Comparison of ENCODE assay signal across 15 mouse cellular contexts in genomic region chr5:74893276-74893675, GRCm38 (mm10).
DNase-seq lines count a peak whose midpoint lies in the region.
"Had no signal": no experiment of that assay in that cellular context is flagged by ENCODE, and none has a peak within 500 bp of the region (broad histone marks: within the 10 kb centered on the region; RNA-seq: fewer than 3 reads in every experiment).

No protein-coding gene starts in this region.

- DNase-seq in heart, adult 11 months: peak; percentile 65
- no peak for DNase-seq in heart, adult 8-10 months (ENCODE audit: low spot score)
- peak; percentile 51 for DNase-seq in thymus, postnatal 14 days
- DNase-seq in thymus, postnatal 4 days: peak; percentile 56
- DNase-seq in natural killer cell, adult 2 months (ENCODE audit: low spot score in 2 of 2): no peak
- no peak for DNase-seq in right cerebral cortex, adult 18-20 months
- DNase-seq: adrenal gland, adult 2 months; adrenal gland, postnatal 14 days; cerebellum, adult 11 months; cerebellum, adult 2 months; cerebellum, adult 9-11 months; cerebellum, postnatal 25 days; embryo, embryonic 11 days; gastrocnemius, postnatal 25 days; heart, adult 2 months had no signal

Comparison
In these comparisons a context has a peak if more than half of its experiments do, and no peak if none do; other contexts are left out.
1. DNase-seq: peak in heart, adult 11 months (single experiment), thymus, postnatal 14 days (single experiment) and thymus, postnatal 4 days (single experiment); none in heart, adult 8-10 months (single experiment), natural killer cell, adult 2 months (0 of 2) and right cerebral cortex, adult 18-20 months (single experiment).